Mouse (Mus musculus): ENCODE results near the gene Hoxc13. TPM values are rescaled to one million over a fixed set of nuclear protein-coding genes. Genes with fewer than 3 reads are reported as not detected.

Hoxc13 gene
- polyA plus RNA-seq, 1 experiment from 2014 or later: 0.16 TPM

GRCm38 (mm10) chr15:102972753-102973152 is 51.9 kb downstream of the Hoxc13 start:
- Histone ChIP-seq H3K4me3 (no peak overlapping the region), H3K27me3 (ENCODE audit: insufficient read depth, poor library complexity, severe bottlenecking) (peaks cover 100% of the 10 kb centered on the region), H3K36me3 (no peaks in the 10 kb centered on the region), H3K9me3 (no peaks in the 10 kb centered on the region), H3K27ac (no peak overlapping the region), H3K4me1 (replicated peaks) (no peaks in the 10 kb centered on the region)
- 4% methylated on average over 6 of the region's 6 CpGs for WGBS
- no peak for DNase-seq (ENCODE audit: low spot score)

DNA sequence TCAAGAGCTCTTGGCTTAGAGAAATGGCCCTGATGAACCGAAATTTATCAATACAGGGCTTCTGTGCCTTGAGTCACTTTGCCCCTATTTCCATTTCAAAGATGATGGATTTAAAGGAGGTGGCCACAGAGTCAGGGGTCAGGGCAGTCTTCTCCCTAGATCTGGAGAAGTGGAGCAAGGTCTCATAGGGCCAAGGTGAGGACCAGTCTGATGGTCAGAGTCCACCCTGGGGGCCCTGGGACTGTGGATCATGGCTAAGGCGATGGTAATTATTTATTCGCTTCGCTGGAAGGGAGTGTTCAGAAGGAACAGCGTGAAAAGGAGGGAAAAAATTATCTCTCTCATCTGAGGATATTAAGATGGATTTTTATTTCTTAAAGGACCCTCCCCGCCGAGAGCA is 54.1 kb downstream of the Hoxc13 start:
- no peak overlapping the region for H3K27ac ChIP-seq
- no peaks in the 10 kb centered on the region for H3K4me1 ChIP-seq (replicated peaks)
- no peaks in the 10 kb centered on the region for H3K9me3 ChIP-seq
- H3K4me3 ChIP-seq: no peak overlapping the region
- H3K36me3 ChIP-seq: no peaks in the 10 kb centered on the region
- H3K27me3 ChIP-seq (ENCODE audit: insufficient read depth, poor library complexity, severe bottlenecking): peaks cover 100% of the 10 kb centered on the region
- DNase-seq (ENCODE audit: low spot score): no peak
- 6% methylated on average over 7 of the region's 7 CpGs for WGBS

- H3K4me3 ChIP-seq: no peak overlapping the region
- no peak overlapping the region for H3K27ac ChIP-seq
- H3K4me1 ChIP-seq (replicated peaks): no peaks in the 10 kb centered on the region
- WGBS: 1% methylated on average over 21 of the region's 21 CpGs
- peak; percentile 62 for DNase-seq (ENCODE audit: low spot score)
- peaks cover 100% of the 10 kb centered on the region for H3K27me3 ChIP-seq (ENCODE audit: insufficient read depth, poor library complexity, severe bottlenecking)
- no peaks in the 10 kb centered on the region for H3K36me3 ChIP-seq
- no peaks in the 10 kb centered on the region for H3K9me3 ChIP-seq
These were observed 54.8 kb downstream of the Hoxc13 start for GRCm38 (mm10) chr15:102975688-102976111.

GRCm38 (mm10) chr15:102976171-102976570 is 55.3 kb downstream of the Hoxc13 start, which contains the start of gene Hoxc9:
Gene Hoxc9, plus strand, starts transcription at chr15:102976439.
- H3K27me3 ChIP-seq (ENCODE audit: insufficient read depth, poor library complexity, severe bottlenecking): peaks cover 100% of the 10 kb centered on the region
- WGBS: 2% methylated on average over 20 of the region's 20 CpGs
- H3K4me3 ChIP-seq: no peak within 1 kb of the TSS
- no peak within 1 kb of the TSS for H3K27ac ChIP-seq
- H3K9me3 ChIP-seq: no peaks in the 10 kb centered on the region
- DNase-seq (ENCODE audit: low spot score): no peak
- H3K4me1 ChIP-seq (replicated peaks): no peaks in the 10 kb centered on the region; the same call in 1 of the 2 replicates
- H3K36me3 ChIP-seq: no peaks in the 10 kb centered on the region

DNA sequence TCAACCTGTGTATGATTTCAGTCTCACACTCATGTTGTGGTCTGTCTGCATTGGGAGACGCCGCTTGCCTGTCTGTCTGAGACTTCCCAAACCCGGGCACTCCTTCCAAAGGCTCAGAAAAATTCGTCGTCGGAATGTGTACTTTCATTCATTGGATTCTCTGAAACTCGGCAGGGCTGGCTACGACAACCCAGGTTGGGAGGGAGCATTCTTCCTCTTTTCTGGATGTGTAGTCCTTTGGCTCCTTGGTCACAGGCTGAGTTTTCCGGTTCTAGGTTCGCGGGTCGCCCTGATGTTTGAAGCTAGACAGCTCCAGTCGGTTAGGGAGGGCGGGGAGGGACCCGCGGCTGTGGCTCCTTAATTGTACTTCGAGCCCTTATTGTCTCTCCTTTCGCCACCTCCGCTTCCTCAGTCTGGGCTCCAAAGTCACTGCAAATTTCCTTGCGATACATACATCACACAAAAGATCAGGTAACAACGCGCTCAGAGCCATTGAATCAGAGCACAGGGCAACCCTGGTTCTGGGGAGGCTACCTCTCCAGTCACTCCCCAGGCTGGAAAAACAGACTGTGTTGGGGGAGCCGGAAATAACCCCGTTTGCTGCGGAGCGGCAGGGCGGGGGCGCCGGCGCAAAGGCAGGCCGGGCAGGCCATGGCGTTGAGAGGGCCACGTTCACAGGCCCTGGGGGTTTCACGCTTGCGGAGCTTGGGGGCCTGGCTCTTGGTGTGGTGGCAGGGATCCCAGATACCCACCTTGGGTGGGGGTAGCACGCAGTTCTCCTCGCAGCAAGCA is 55.9 kb downstream of the Hoxc13 start:
- DNase-seq (ENCODE audit: low spot score): no peak
- H3K4me3 ChIP-seq: no peak overlapping the region
- WGBS: under 1% methylated on average over 37 of the region's 37 CpGs
- H3K4me1 ChIP-seq (replicated peaks): peaks cover 7% of the 10 kb centered on the region
- no peaks in the 10 kb centered on the region for H3K36me3 ChIP-seq
- peaks cover 100% of the 10 kb centered on the region for H3K27me3 ChIP-seq (ENCODE audit: insufficient read depth, poor library complexity, severe bottlenecking)
- no peaks in the 10 kb centered on the region for H3K9me3 ChIP-seq
- H3K27ac ChIP-seq: no peak overlapping the region

DNA sequence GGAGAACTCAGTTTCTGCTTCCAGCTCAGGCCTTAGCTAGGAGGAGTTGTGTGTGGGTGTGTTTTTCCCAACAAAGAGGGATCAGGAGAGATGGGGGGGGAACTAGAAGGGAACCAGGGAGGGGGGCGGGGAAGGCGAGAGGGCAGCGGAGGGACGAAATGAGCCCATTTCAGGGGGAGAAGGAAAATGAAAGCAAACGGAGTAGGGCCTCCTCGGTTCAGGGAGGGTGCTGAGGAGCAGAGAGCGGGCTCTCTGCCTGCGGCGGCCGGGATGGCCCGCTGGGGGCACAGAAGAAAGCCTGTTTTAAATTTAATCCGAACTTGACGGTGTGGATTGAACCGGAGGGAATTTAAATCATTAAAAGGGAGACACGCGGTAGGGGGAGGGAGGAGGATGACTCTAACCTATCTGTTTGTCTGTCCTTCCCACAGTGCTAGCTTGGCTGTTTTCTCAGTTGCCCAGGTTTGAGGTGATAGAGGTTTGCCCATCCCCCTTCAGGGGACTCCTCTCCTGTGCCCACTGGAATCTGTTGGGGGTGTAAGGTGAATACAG is 56.6 kb downstream of the Hoxc13 start:
- Histone ChIP-seq H3K4me3 (no peak overlapping the region), H3K9me3 (no peaks in the 10 kb centered on the region), H3K27ac (no peak overlapping the region), H3K4me1 (replicated peaks) (peaks cover 10% of the 10 kb centered on the region), H3K27me3 (ENCODE audit: insufficient read depth, poor library complexity, severe bottlenecking) (peaks cover 100% of the 10 kb centered on the region), H3K36me3 (no peaks in the 10 kb centered on the region)
- WGBS: under 1% methylated on average over 16 of the region's 16 CpGs
- DNase-seq (ENCODE audit: low spot score): no peak

Other genes with a start within 250 kb of the Hoxc13 start
- gene Atp5g2, start 248.8 kb upstream of the Hoxc13 start, polyA plus RNA-seq (2016; fragmentation: Nextera tagmentation; extraction: Ambion mirVana): 63.3 and 73.4 TPM in 2 replicates
- 32.1 and 38.5 TPM in 2 replicates for gene Calcoco1, start 198.9 kb upstream of the Hoxc13 start, polyA plus RNA-seq (2016; fragmentation: Nextera tagmentation; extraction: Ambion mirVana)
- not detected in 2 replicates for gene Hoxc12, start 15.7 kb downstream of the Hoxc13 start, polyA plus RNA-seq (2016; fragmentation: Nextera tagmentation; extraction: Ambion mirVana)
- gene Hoxc11, start 33.3 kb downstream of the Hoxc13 start, polyA plus RNA-seq (2016; fragmentation: Nextera tagmentation; extraction: Ambion mirVana): not detected in 2 replicates
- gene Hoxc10, start 45.7 kb downstream of the Hoxc13 start, polyA plus RNA-seq (2016; fragmentation: Nextera tagmentation; extraction: Ambion mirVana): not detected in 2 replicates
- gene Hoxc5, start 46.3 kb downstream of the Hoxc13 start, polyA plus RNA-seq (2016; fragmentation: Nextera tagmentation; extraction: Ambion mirVana): 0.37 and 10.8 TPM in 2 replicates
- not detected in 2 replicates for gene Hoxc9, start 55.3 kb downstream of the Hoxc13 start, polyA plus RNA-seq (2016; fragmentation: Nextera tagmentation; extraction: Ambion mirVana)
- gene Hoxc8, start 69.5 kb downstream of the Hoxc13 start, polyA plus RNA-seq (2016; fragmentation: Nextera tagmentation; extraction: Ambion mirVana): not detected in 2 replicates
- not detected in 2 replicates for gene Hoxc6, start 77.2 kb downstream of the Hoxc13 start, polyA plus RNA-seq (2016; fragmentation: Nextera tagmentation; extraction: Ambion mirVana)
- gene Hoxc4, start 97.8 kb downstream of the Hoxc13 start, polyA plus RNA-seq (2016; fragmentation: Nextera tagmentation; extraction: Ambion mirVana): 1.5 and 29.6 TPM in 2 replicates
- gene Smug1, start 246.0 kb downstream of the Hoxc13 start, polyA plus RNA-seq (2016; fragmentation: Nextera tagmentation; extraction: Ambion mirVana): 24.3 TPM in 2 replicates

All from hindbrain, embryonic 10.5 days (tissue).